ENCODE assay signal across 25 mouse cellular contexts in genomic region chr8:114751376-114752135, GRCm38 (mm10).
DNase-seq lines count a peak whose midpoint lies in the region; ATAC-seq lines count a peak whose summit lies in the region.
"Had no signal": no experiment of that assay in that cellular context is flagged by ENCODE, and none has a peak within 500 bp of the region (broad histone marks: within the 10 kb centered on the region; RNA-seq: fewer than 3 reads in every experiment).

No protein-coding gene starts in this region.

- no peaks in the 10 kb centered on the region for H3K27me3 ChIP-seq in liver, embryonic 15.5 days
- H3K27me3 ChIP-seq in intestine, embryonic 16.5 days (replicated peaks; ENCODE audit: control insufficient read depth, insufficient read depth, low read length): no peaks in the 10 kb centered on the region
- H3K27me3 ChIP-seq: hindbrain, embryonic 12.5 days; intestine, embryonic 15.5 days; liver, embryonic 13.5 days; lung, embryonic 15.5 days had no signal

- H3K36me3 ChIP-seq in liver, embryonic 15.5 days (replicated peaks): no peaks in the 10 kb centered on the region
- no peaks in the 10 kb centered on the region for H3K36me3 ChIP-seq in intestine, embryonic 16.5 days (ENCODE audit: control insufficient read depth, insufficient read depth, low read length)
- H3K36me3 ChIP-seq: embryonic facial prominence, embryonic 13.5 days; hindbrain, embryonic 12.5 days; intestine, embryonic 15.5 days; liver, embryonic 13.5 days; lung, embryonic 15.5 days; midbrain, embryonic 15.5 days had no signal

- H3K4me2 ChIP-seq in liver, embryonic 15.5 days: peak overlapping the region; percentile 16; the same call in 1 of the 2 replicates
- H3K4me2 ChIP-seq in intestine, embryonic 16.5 days (ENCODE audit: low read depth, low read length): no peak overlapping the region
- H3K4me2 ChIP-seq: embryonic facial prominence, embryonic 13.5 days; hindbrain, embryonic 12.5 days; intestine, embryonic 15.5 days; liver, embryonic 13.5 days; lung, embryonic 15.5 days; midbrain, embryonic 15.5 days had no signal

- ATAC-seq in liver, embryonic 15.5 days (ENCODE audit: insufficient read depth): peak; percentile 49; the same call in 1 of the 2 replicates
- ATAC-seq in intestine, embryonic 16.5 days: no peak
- ATAC-seq: activated CD4-positive, CD25-positive, alpha-beta regulatory T cell, adult 4 months; forebrain, embryonic 16.5 days; hindbrain, postnatal 0 days; intestine, embryonic 15.5 days; midbrain, embryonic 15.5 days had no signal

- DNase-seq in heart, adult 11 months: peak; percentile 7
- DNase-seq in heart, postnatal 36 days: no peak
- DNase-seq in retina, embryonic 14.5 days (ENCODE audit: low spot score): peak; percentile 59
- no peak for DNase-seq in retina, postnatal 1 day
- no peak for DNase-seq in lung, postnatal 4 days
- DNase-seq: adrenal gland, adult 8-10 months; cerebellum, adult 8-10 months; cerebellum, postnatal 36 days; heart, postnatal 14 days; kidney, adult 9 months; kidney, postnatal 10 days; layer of hippocampus, adult 9-11 months; liver, embryonic 13.5 days; right cerebral cortex, postnatal 14 days; thymus, postnatal 4 days had no signal

- no peak overlapping the region for H3K4me3 ChIP-seq in liver, embryonic 15.5 days (replicated peaks)
- H3K4me3 ChIP-seq in intestine, embryonic 16.5 days (ENCODE audit: low read length): no peak overlapping the region
- H3K4me3 ChIP-seq: embryonic facial prominence, embryonic 13.5 days; hindbrain, embryonic 12.5 days; intestine, embryonic 15.5 days; liver, embryonic 13.5 days; lung, embryonic 15.5 days; midbrain, embryonic 15.5 days had no signal

- no peaks in the 10 kb centered on the region for H3K4me1 ChIP-seq in liver, embryonic 15.5 days (replicated peaks)
- no peaks in the 10 kb centered on the region for H3K4me1 ChIP-seq in intestine, embryonic 16.5 days (ENCODE audit: control insufficient read depth, insufficient read depth, low read length)
- H3K4me1 ChIP-seq: embryonic facial prominence, embryonic 13.5 days; intestine, embryonic 15.5 days; liver, embryonic 13.5 days; lung, embryonic 15.5 days had no signal

- H3K9ac ChIP-seq in liver, embryonic 15.5 days: no peak overlapping the region
- H3K9ac ChIP-seq in intestine, embryonic 16.5 days (ENCODE audit: low read depth, low read length): no peak overlapping the region
- H3K9ac ChIP-seq: embryonic facial prominence, embryonic 13.5 days; hindbrain, embryonic 12.5 days; intestine, embryonic 15.5 days; liver, embryonic 13.5 days; lung, embryonic 15.5 days; midbrain, embryonic 15.5 days had no signal

- intact Hi-C loops in heart, postnatal 36 days (cut with DNase I): no loop called here

- WGBS in liver, embryonic 15.5 days (ENCODE audit: insufficient replicate concordance): 59% methylated on average over 18 of the region's 18 CpGs
- 44% methylated on average over 18 of the region's 18 CpGs for WGBS in intestine, embryonic 16.5 days

- no peaks in the 10 kb centered on the region for H3K9me3 ChIP-seq in liver, embryonic 15.5 days (replicated peaks)
- H3K9me3 ChIP-seq in intestine, embryonic 16.5 days (ENCODE audit: control insufficient read depth, low read length): no peaks in the 10 kb centered on the region
- H3K9me3 ChIP-seq: embryonic facial prominence, embryonic 13.5 days; hindbrain, embryonic 12.5 days; intestine, embryonic 15.5 days; liver, embryonic 13.5 days; lung, embryonic 15.5 days; midbrain, embryonic 15.5 days had no signal

- H3K27ac ChIP-seq in liver, embryonic 15.5 days (replicated peaks): peak overlapping the region; percentile 55
- no peak overlapping the region for H3K27ac ChIP-seq in intestine, embryonic 16.5 days (ENCODE audit: low read length)
- H3K27ac ChIP-seq: embryonic facial prominence, embryonic 13.5 days; hindbrain, embryonic 12.5 days; hindbrain, postnatal 0 days; intestine, embryonic 15.5 days; liver, embryonic 13.5 days; lung, embryonic 15.5 days; midbrain, embryonic 15.5 days had no signal

Comparison
In these comparisons a context has a peak if more than half of its experiments do, and no peak if none do; other contexts are left out.
1. DNase-seq: peak in heart, adult 11 months (single experiment) and retina, embryonic 14.5 days (single experiment); none in heart, postnatal 36 days (0 of 2), retina, postnatal 1 day (single experiment) and lung, postnatal 4 days (0 of 2).